Mouse (Mus musculus): ENCODE data around the gene Ergic1. TPM values are rescaled to one million over a fixed set of nuclear protein-coding genes. Genes with fewer than 3 reads are reported as not detected.

The Ergic1 gene
- 116 TPM for polyA plus RNA-seq (2015; fragmentation: Illumina TruSeq; extraction: RNeasy Lipid Tissue Mini Kit (QIAGEN cat#74804); ENCODE audit: low read depth, low replicate concordance)

GRCm38 (mm10) chr17:26561290-26561640, at the start of gene Ergic1:
Gene Ergic1 (plus strand): TSS chr17:26561489.

GRCm38 (mm10) chr17:26561651-26562181, 427 bp downstream of the Ergic1 start, which contains the start of gene Dusp1:
Gene Dusp1 (minus strand): TSS chr17:26562128.

DNA sequence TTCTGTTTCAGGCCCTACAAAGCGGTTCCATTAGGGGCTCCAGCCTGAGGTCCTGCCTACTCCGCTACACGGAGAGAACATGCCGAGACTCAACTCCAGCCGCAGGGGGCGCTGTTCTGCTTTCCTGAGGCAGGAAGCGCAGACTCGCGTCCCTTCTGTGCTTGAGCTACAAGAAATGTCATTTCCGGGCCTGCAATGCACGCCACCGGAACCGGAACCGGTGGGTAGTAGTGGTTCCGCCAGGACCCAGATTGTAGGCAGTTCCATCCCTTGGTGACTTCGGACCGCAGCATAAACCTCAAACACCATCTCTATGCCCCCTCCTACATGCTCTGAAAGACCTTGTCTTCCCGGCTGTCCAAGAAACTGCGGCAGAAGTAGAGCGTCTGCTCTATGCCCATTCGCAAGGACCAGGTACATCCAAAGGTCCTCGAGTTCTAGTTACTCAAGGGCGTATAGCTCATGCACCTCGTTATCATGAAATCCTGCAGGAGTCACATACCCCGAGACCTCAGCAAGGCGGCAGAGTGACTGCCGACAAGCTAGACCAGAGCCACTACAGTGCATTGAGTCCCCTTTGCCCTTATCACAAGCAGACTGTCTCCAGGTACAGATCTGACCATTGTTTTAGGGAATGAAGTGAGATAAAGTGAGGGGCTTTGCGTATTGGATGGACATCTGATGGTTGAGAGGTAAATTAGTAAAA, 101.8 kb downstream of the Ergic1 start, which contains the start of gene Atp6v0e:
TSS of gene Atp6v0e (plus strand) at position 254 of the 706 bp plus-strand sequence.

Other genes with a start within 250 kb of the Ergic1 start
- 13.5 TPM for gene Neurl1b, start 146.7 kb upstream of the Ergic1 start, polyA plus RNA-seq (2015; fragmentation: Illumina TruSeq; extraction: RNeasy Lipid Tissue Mini Kit (QIAGEN cat#74804); ENCODE audit: low read depth, low replicate concordance)
- 49.3 TPM for gene Dusp1, start 639 bp downstream of the Ergic1 start, polyA plus RNA-seq (2015; fragmentation: Illumina TruSeq; extraction: RNeasy Lipid Tissue Mini Kit (QIAGEN cat#74804); ENCODE audit: low read depth, low replicate concordance)
- 58.9 TPM for gene Atp6v0e, start 101.7 kb downstream of the Ergic1 start, polyA plus RNA-seq (2015; fragmentation: Illumina TruSeq; extraction: RNeasy Lipid Tissue Mini Kit (QIAGEN cat#74804); ENCODE audit: low read depth, low replicate concordance)
- 21.3 TPM for gene Crebrf, start 154.2 kb downstream of the Ergic1 start, polyA plus RNA-seq (2015; fragmentation: Illumina TruSeq; extraction: RNeasy Lipid Tissue Mini Kit (QIAGEN cat#74804); ENCODE audit: low read depth, low replicate concordance)
- 44.6 TPM for gene Bnip1, start 219.6 kb downstream of the Ergic1 start, polyA plus RNA-seq (2015; fragmentation: Illumina TruSeq; extraction: RNeasy Lipid Tissue Mini Kit (QIAGEN cat#74804); ENCODE audit: low read depth, low replicate concordance)

All from brain, adult 10 weeks (tissue).